Mouse (Mus musculus): ENCODE measurements around the gene Cyfip2. TPM values are rescaled to one million over a fixed set of nuclear protein-coding genes. Genes with fewer than 3 reads are reported as not detected.

Gene Cyfip2
- total RNA-seq, 2 experiments from 2014 or later, result 2.1 to 2.3 TPM

DNA sequence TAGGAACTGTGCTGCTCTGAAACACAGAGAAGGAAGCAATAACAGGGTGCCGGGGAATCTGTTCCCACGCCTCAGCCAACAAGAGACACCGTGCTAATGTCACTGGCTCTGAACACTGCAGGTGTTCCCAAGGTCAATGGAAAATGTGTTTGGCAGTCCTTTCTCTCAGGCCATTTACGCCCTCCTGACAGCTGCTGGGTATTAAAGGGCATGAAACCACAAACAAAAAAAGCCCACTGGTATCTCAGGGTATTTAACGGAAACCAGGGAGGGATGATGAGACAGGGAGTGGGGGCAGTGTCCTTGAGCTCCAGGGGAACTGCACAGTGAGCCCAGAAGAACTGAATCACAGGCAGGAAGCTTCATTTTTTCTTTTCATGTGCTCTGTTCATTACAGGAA is 34.5 kb downstream of the Cyfip2 start:
- DNase-seq (ENCODE audit: low spot score in 2 of 2), result no peak

- peak in 1 of 2 experiments; percentile 29 for DNase-seq (ENCODE audit: low spot score in 2 of 2)
These were observed 35.9 kb downstream of the Cyfip2 start for GRCm38 (mm10) chr11:46276778-46277177.

GRCm38 (mm10) chr11:46276168-46276567 is 36.5 kb downstream of the Cyfip2 start:
- no peak for DNase-seq (ENCODE audit: low spot score in 2 of 2)

GRCm38 (mm10) chr11:46275302-46275701 is 37.4 kb downstream of the Cyfip2 start:
- DNase-seq (ENCODE audit: low spot score in 2 of 2), result peak; percentile 51 to 73

GRCm38 (mm10) chr11:46273969-46274368 is 38.7 kb downstream of the Cyfip2 start:
- no peak for DNase-seq (ENCODE audit: low spot score in 2 of 2)

DNA sequence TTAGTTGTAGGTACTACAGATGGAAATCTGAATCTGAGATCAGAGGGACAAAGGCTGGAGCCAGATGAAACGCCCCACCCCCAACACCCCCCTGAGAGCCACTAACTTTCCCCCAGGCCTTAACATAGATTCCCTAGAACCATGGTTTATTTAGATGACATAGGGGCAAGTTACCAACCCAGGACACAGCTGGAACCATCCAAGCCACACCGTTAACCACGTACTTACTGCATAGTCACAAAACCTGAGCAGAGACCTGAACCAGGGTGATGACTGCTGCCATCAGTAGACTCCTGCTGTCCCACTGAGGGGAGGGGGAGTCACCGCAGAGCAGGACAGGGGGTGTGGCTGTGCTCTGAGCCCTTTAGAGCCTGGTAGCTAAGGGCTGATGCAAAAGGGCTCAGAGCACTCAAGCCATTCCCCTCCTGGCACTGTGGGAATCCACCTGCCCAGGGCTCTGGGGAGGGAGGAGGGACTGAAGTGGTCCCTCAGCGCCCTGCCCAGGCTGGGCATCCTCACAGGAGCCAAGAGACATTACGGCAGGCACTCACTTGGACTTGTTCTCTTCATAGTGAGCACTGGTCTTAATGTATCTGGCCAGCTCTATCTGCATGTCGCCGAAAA is 40.5 kb downstream of the Cyfip2 start:
- DNase-seq (ENCODE audit: low spot score in 2 of 2), result no peak

DNA sequence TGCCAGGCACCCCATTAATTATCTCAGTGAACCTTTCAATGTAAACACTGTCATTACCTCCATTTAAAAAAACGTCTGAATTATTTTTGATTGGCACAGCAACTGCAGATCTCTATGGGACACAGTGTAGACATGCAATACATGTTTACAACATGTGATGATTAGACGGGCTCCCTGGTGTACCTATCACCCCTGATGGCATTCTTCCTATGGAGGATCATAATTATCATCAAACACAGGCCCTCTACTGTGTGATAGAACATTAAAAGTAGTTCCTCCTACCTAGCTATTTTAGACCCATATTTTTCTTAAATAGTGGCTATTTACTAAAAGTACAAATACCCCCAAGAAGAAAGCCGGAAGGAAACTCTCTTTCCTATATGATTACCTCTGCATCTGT is 42.8 kb downstream of the Cyfip2 start:
- no peak for DNase-seq (ENCODE audit: low spot score in 2 of 2)

DNA sequence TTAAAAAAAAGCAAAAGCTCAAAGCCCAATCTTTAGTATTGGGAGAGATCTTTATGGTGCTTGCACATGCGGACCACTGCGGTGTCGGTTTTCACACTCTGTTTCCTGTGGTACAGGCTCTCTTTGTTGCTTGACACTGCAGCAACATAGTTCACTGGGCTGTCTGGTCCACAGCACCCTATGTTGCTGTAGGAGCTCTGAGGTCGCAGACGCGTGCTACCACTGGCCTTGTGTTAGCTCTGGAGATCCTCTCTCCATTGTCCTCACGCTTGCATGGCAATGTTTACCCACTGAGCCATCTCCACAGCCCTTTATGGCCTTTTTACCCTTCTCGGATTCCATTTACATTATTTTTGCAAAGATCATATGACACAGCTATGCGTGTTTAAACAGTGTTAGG is 43.3 kb downstream of the Cyfip2 start:
- DNase-seq (ENCODE audit: low spot score in 2 of 2), result no peak

DNA sequence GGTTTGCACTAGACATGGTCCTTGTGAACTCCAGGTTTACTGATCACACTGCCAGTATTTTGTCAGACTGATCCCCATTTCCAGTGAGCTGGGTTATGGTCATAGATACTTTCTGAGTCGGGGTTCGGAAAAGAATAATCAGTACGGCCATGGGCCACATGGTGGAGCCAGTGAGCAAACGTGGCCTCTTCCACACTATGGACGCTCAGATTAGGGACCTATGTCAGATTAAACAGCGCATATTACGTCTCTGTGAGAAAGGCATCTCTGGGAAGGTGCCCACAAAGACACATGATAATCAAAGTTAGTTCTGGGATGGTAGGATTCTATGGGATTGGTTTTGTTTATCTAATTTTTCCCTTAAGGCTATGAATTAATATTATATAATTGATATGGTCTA is 43.7 kb downstream of the Cyfip2 start:
- peak in 1 of 2 experiments; percentile 39 for DNase-seq (ENCODE audit: low spot score in 2 of 2)

DNA sequence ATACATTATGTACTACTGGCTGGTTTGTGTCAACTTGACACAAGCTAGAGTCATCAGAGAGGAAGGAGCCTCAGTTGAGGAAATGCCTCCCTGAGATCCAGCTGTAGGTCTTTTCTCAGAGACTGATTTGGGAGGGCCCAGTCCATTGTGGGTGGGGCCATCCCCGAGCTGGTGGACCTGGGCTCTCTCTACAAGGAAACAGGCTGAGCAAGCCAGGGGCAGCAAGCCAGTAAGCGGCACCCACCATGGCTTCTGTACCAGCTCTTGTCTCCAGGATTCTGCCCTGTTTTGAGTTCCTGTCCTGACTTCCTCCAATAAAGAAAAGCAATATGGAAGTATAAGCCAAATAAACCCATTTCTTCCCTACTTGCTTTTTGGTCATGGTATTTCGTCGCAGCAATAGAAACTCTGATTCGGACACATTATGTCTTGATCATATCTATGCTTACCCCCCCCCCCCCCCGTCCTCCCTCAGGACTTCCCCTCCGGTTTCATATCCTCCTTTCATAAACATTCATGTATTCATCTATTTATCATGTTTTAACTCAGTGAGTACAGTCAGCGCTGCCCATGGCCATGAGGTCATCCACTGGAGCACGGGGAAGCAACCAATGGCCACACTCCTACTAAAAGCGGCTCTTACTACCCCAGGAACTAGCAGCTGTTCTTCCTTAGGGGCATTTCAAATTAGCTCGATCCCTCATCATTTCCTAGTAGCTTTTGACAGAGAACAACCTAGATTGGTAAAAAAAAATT is 47.5 kb downstream of the Cyfip2 start:
- no peak for DNase-seq (ENCODE audit: low spot score in 2 of 2)

GRCm38 (mm10) chr11:46264584-46264983 is 48.1 kb downstream of the Cyfip2 start:
- no peak for DNase-seq (ENCODE audit: low spot score in 2 of 2)

DNA sequence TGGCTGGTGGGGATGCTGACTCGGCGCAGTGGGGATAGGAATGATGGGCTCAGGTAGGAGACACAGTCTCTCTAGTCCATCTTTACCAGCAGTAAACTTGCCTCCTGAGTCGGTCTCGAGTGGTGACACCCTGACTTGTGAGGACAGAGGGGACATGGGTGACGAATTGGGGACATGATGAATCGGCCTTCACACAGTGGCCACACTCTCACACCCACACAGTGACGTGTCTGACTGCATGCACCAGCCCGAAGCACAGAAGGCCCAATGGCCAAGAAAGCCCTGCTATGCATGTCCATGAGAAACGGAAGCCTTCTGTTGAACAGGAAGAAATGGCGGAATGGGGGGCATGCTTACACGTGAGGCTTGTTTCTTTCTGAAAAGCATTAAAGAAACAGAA is 49.4 kb downstream of the Cyfip2 start:
- no peak for DNase-seq (ENCODE audit: low spot score in 2 of 2)

GRCm38 (mm10) chr11:46262854-46263253 is 49.8 kb downstream of the Cyfip2 start:
- no peak for DNase-seq (ENCODE audit: low spot score in 2 of 2)

DNA sequence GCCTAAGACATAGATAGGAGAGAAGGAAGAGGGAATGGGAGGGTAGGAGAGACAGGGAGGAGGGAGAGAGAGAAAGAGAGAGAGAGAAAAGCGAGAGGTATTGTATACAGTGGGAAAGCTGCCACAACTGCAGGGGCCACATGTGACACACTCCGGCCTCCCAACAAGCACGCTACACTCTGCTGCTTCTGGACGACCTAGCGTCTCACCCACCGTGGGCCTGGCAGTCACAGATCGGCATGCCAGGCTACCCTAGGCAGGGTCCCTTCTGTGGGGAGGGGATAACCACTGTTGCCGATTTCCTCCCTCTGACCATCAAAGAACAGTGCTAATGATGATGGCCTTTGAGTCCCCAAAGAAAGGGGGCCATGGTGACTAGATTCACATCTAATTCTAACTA is 53.9 kb downstream of the Cyfip2 start:
- DNase-seq (ENCODE audit: low spot score in 2 of 2), result no peak

GRCm38 (mm10) chr11:46258207-46258606 is 54.5 kb downstream of the Cyfip2 start:
- DNase-seq (ENCODE audit: low spot score in 2 of 2), result no peak

- DNase-seq (ENCODE audit: low spot score in 2 of 2), result no peak
These were observed 57.4 kb downstream of the Cyfip2 start for GRCm38 (mm10) chr11:46255291-46255690.

- peak; percentile 35 to 50 for DNase-seq (ENCODE audit: low spot score in 2 of 2)
These were observed 60.7 kb downstream of the Cyfip2 start for GRCm38 (mm10) chr11:46251994-46252393.

GRCm38 (mm10) chr11:46248352-46248751 is 64.3 kb downstream of the Cyfip2 start:
- no peak for DNase-seq (ENCODE audit: low spot score in 2 of 2)

GRCm38 (mm10) chr11:46246393-46246792 is 66.3 kb downstream of the Cyfip2 start:
- DNase-seq (ENCODE audit: low spot score in 2 of 2), result no peak

DNA sequence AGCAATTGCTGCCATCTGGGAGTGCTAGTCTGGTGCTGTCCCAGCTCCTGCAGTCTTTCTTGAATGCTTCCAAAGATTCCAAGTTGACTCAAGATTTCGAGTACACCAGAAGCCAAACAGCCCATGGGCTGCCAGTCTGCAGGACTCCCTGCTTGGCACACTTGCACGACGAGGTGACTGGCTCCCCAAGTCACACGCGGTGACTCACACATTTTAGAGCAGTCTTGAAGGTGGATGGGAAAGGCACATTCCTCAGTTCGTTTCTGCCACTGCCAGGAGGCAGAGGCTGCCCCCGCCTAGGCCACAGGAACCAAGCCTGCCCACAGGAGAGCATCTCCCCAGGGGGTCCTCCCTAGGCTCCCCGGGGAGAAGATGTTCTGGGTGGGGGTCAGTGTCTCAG is 66.7 kb downstream of the Cyfip2 start:
- DNase-seq (ENCODE audit: low spot score in 2 of 2), result no peak

DNA sequence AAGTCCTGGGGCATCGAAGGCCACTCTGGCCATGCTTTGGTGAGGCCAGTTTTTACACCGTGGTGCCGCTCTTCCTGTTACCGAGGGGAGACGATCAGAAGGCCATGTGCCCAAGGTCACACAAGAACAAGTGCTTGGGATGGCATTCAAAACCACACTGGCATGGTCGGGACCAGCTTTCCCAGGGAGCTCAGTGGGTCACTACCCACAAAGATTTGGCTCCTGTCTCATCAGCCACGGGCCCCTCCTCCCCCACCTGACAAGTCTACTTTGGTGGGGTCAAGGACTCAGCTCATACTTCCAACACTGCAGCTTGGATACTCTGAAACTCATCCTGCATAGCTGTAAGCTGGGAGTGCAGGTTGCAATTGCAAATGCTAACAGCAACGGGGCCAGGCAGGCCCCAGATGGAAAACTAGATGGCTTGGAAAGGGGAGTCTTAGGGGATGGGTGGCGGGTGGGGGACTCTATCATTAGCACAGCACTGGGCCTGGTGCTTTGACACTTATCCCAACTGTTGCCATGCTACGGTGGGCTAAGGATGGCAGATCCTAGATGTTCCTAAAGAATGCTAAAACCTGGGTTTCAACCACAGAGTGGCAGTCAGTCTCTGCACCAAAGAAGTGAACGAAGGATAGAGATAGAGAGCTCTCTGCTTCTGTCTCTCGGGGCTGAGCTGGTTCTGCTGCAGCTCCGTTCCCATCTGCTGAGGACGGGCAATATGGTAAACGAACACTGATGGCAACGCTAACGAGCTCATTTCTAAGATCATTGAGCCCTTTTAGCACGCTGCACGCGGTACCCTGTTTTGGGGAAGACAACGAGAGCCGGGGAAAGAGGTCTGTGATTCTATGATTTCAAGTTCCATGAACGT is 67.7 kb downstream of the Cyfip2 start:
- DNase-seq (ENCODE audit: low spot score in 2 of 2), result no peak

GRCm38 (mm10) chr11:46241985-46242384 is 70.7 kb downstream of the Cyfip2 start:
- no peak for DNase-seq (ENCODE audit: low spot score in 2 of 2)
